Mouse (Mus musculus) testis, adult 2 months (tissue): Measurements from ENCODE around the gene Gm49776. TPM values are rescaled to one million over a fixed set of nuclear protein-coding genes. Genes with fewer than 3 reads are reported as not detected.

ENCODE experiments used
- H3K27ac ChIP-seq: fragments of 200-500 bp; 2 replicates; pipeline ENCODE4 v1.5.1; 2012; ENCODE audit warnings: low read depth, low read length; ENCODE audit not compliant: control insufficient read depth, insufficient read depth
- H3K27me3 ChIP-seq: fragments of 200-500 bp; 2 replicates; pipeline ENCODE4 v1.6.1; 2012; ENCODE audit warnings: mild to moderate bottlenecking, low read length, moderate library complexity; ENCODE audit not compliant: control insufficient read depth, insufficient read depth
- H3K36me3 ChIP-seq: fragments of 200-500 bp; 2 replicates; pipeline ENCODE4 v1.6.1; 2012; ENCODE audit warnings: mild to moderate bottlenecking, low read length; ENCODE audit not compliant: control insufficient read depth, insufficient read depth
- H3K4me1 ChIP-seq: fragments of 200-500 bp; 2 replicates; pipeline ENCODE4 v1.6.1; 2012; ENCODE audit warnings: low read length; ENCODE audit not compliant: control insufficient read depth, insufficient read depth
- H3K4me3 ChIP-seq: fragments of 200-500 bp; 2 replicates; pipeline ENCODE4 v1.5.1; 2012; ENCODE audit warnings: low read depth, mild to moderate bottlenecking, low read length, moderate library complexity, mixed read lengths; ENCODE audit not compliant: control insufficient read depth
- CTCF ChIP-seq: fragments of 200-500 bp; IDR thresholded peaks from 2 replicates; pipeline ENCODE4 v1.5.1; 2012; ENCODE audit warnings: low read depth, mild to moderate bottlenecking, inconsistent platforms, low read length, moderate library complexity; ENCODE audit not compliant: control insufficient read depth, insufficient read depth, insufficient replicate concordance
- POLR2A ChIP-seq: fragments of 200-500 bp; IDR thresholded peaks from 2 replicates; pipeline ENCODE4 v1.6.1; 2012; ENCODE audit warnings: low read depth, mild to moderate bottlenecking, inconsistent platforms, low read length, moderate library complexity; ENCODE audit not compliant: control insufficient read depth
- polyA plus RNA-seq: library from polyadenylated mRNA; depleted of rRNA; stranded (reverse); fragments of >200 nt; gene quantifications from 2 replicates; pipeline ENCODE4 v1.2.3, GENCODE M21; 2012

The Gm49776 gene
- polyA plus RNA-seq, 1 experiment, result 0.38 TPM

- no peaks in the 10 kb centered on the region; the same call in none of the 2 replicates for H3K36me3 ChIP-seq
- H3K4me1 ChIP-seq, result peaks cover 7% of the 10 kb centered on the region
- H3K27ac ChIP-seq, result peak overlapping the region; percentile 82
- peak overlapping the region; percentile 95 for H3K4me3 ChIP-seq
- TF ChIP-seq CTCF (no peak), POLR2A (no peak)
- no peaks in the 10 kb centered on the region for H3K27me3 ChIP-seq
These were observed 10.4 kb downstream of the Gm49776 start for GRCm38 (mm10) chr16:18247521-18248399.

- Histone ChIP-seq H3K36me3 (peaks cover 2% of the 10 kb centered on the region), H3K4me1 (peaks cover under 1% of the 10 kb centered on the region; the same call in 1 of the 2 replicates), H3K27ac (no peak overlapping the region), H3K27me3 (no peaks in the 10 kb centered on the region), H3K4me3 (no peak overlapping the region)
- TF ChIP-seq CTCF, result no peak
These were observed 16.5 kb downstream of the Gm49776 start for GRCm38 (mm10) chr16:18241581-18241980.

- TF ChIP-seq CTCF (no peak), POLR2A (no peak)
- Histone ChIP-seq H3K4me3 (no peak overlapping the region), H3K27me3 (no peaks in the 10 kb centered on the region), H3K4me1 (peaks cover 20% of the 10 kb centered on the region), H3K27ac (no peak overlapping the region), H3K36me3 (peaks cover 2% of the 10 kb centered on the region)
These were observed 21.2 kb downstream of the Gm49776 start for GRCm38 (mm10) chr16:18236676-18237501.

- H3K36me3 ChIP-seq, result no peaks in the 10 kb centered on the region; the same call in 1 of the 2 replicates
- peak overlapping the region; percentile 75 for H3K27ac ChIP-seq
- H3K27me3 ChIP-seq, result no peaks in the 10 kb centered on the region
- TF ChIP-seq CTCF (no peak), POLR2A (peak; percentile 7; the same call in 1 of the 2 replicates)
- H3K4me3 ChIP-seq, result peak overlapping the region; percentile 85
- peaks cover 20% of the 10 kb centered on the region for H3K4me1 ChIP-seq
These were observed 22.6 kb downstream of the Gm49776 start for GRCm38 (mm10) chr16:18235389-18236065.

GRCm38 (mm10) chr16:18234671-18235388 lies 23.3 kb downstream of the Gm49776 start, which contains the start of gene Zdhhc8:
Zdhhc8 (minus strand) TSS chr16:18235136.
- Histone ChIP-seq H3K27ac (peak within 1 kb of the TSS; percentile 75), H3K4me1 (peaks cover 20% of the 10 kb centered on the region), H3K4me3 (peak within 1 kb of the TSS; percentile 85), H3K27me3 (no peaks in the 10 kb centered on the region), H3K36me3 (no peaks in the 10 kb centered on the region)
- TF ChIP-seq POLR2A (no peak), CTCF (no peak)

GRCm38 (mm10) chr16:18233919-18234670 lies 24.0 kb downstream of the Gm49776 start:
- peaks cover 20% of the 10 kb centered on the region for H3K4me1 ChIP-seq
- peak overlapping the region; percentile 85 for H3K4me3 ChIP-seq
- no peaks in the 10 kb centered on the region for H3K36me3 ChIP-seq
- H3K27ac ChIP-seq, result 0 out of 2 replicates have a peak overlapping the region, but pooled peaks have one; percentile 5
- no peaks in the 10 kb centered on the region for H3K27me3 ChIP-seq
- TF ChIP-seq CTCF, result no peak
- TF ChIP-seq POLR2A, result no peak
